Mouse (Mus musculus): ENCODE data around the gene Lipe.
A peak's percentile ranks its signal among the peaks of the same experiment; 100 is the strongest.

Lipe gene

GRCm38 (mm10) chr7:25363151-25363550 is 35.4 kb downstream of the Lipe start:
- DNase-seq (ENCODE audit: low spot score): no peak

DNA sequence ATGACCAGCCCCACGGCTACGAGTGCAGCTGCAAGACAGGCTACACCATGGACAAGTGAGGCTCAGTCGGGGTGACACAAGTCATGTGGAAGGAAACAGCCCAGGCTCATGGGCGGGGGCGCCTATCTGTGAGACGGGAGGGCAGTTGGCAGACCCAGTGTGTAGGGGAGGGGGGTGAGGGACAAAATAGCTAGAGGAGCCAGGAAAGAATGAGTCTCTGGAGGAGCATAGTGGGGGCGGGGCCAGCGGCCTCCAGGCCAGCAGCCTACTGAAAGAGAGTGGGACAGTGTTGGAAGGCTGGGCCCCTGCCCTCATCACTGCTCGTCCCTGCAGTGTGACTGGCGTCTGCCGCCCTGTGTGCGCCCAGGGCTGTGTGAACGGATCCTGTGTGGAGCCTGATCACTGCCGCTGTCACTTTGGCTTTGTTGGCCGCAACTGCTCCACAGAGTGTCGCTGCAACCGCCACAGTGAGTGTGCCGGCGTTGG is 39.7 kb downstream of the Lipe start:
- no peak for DNase-seq (ENCODE audit: low spot score)

GRCm38 (mm10) chr7:25348861-25349260 is 49.6 kb downstream of the Lipe start:
- no peak for DNase-seq (ENCODE audit: low spot score)

- DNase-seq (ENCODE audit: low spot score): no peak
These were observed 57.3 kb downstream of the Lipe start for GRCm38 (mm10) chr7:25341000-25341784.

DNA sequence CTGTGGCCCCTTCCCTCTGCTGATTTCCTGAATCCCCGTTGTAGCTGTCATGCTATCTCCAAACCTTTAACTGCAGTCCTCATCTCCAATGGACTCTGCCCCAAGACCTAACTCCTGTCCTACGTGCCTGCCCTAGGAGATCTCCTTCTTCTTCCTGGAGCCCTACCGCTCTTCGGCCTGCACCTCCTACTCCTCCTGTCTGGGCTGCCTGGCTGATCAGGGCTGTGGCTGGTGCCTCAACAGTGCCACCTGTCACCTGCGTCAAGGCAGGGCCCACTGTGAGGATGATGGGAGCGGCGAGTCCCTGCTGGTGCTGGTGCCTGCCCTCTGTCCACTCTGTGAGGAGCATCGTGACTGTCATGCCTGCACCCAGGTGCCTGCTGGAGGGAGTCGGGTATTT is 59.2 kb downstream of the Lipe start:
- DNase-seq (ENCODE audit: low spot score): no peak

DNA sequence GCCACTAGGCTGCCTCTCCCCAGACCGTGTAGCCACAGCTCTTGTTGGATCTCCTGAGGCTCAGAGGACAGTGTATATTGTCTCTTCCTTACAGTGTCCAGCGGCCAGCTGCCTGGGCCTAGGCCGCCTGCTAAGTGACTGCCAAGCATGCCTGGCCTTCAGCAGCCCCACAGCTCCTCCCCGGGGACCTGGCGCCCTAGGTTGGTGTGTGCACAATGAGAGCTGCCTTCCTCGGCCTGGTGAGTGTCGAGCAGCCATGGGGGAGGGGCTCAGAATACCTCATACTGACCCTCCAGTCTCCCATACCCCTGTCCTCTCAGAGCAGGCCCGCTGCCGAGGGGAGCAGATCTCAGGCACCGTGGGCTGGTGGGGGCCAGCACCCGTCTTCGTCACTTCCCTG is 64.0 kb downstream of the Lipe start:
- DNase-seq (ENCODE audit: low spot score): no peak

DNA sequence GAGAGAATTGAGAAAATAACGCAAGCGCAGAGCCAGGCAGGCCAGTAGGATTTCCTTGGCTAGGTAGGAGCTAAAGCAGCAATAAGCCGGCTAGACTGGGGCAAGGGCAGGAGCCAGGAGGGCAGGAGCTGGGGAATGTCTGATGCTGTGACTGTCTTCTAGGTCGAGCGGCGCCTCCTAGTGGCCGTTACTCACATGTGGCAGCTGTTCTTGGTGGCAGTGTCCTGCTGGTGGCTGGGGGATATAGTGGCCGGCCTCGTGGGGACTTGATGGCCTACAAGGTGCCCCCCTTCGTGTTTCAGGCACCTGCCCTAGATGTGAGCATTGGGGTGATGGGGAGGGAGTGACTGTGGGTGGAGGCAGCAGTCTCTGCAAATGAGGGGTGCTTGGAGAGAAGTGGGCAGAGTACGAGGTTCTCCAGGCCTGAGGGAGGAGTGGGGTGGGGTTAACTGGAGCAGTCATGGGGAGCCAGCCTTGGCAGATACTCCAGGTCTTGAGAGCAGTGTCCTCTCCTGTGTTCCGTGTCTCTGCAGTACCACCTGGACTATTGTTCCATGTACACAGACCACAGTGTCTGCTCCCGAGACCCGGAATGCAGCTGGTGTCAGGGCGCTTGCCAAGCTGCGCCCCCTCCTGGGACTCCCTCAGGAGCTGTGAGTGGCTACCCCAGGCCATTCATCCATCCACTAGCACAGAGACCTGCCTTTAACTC is 64.8 kb downstream of the Lipe start:
- peak; percentile 72 for DNase-seq (ENCODE audit: low spot score)
